Mouse (Mus musculus) hindbrain, postnatal 0 days (tissue): Measurements from ENCODE around the gene Izumo4. TPM values are rescaled to one million over a fixed set of nuclear protein-coding genes. Genes with fewer than 3 reads are reported as not detected.
A peak's percentile ranks its signal among the peaks of the same experiment; 100 is the strongest.

ENCODE experiments used
- ATAC-seq: fragments of 200-750 bp; cut with Nextera tagmentation; 2 replicates; pipeline ENCODE4 v1.8.0; 2017; ENCODE audit warnings: mild to moderate bottlenecking, moderate TSS enrichment, moderate library complexity
- DNase-seq: peaks from one replicate; pipeline ENCODE4 v3.0.0-alpha.2; 2015; ENCODE audit warnings: low spot score
- H3K27ac ChIP-seq: fragments of 300-500 bp; sonication (generic); 2 replicates; pipeline ENCODE4 v1.5.1; 2014; ENCODE audit warnings: mild to moderate bottlenecking
- H3K27me3 ChIP-seq: fragments of 300-500 bp; sonication (generic); 2 replicates; pipeline ENCODE4 v1.6.1; 2014; ENCODE audit warnings: low read length, mixed read lengths; ENCODE audit not compliant: insufficient read depth
- H3K36me3 ChIP-seq: fragments of 300-500 bp; sonication (generic); 2 replicates; pipeline ENCODE4 v1.6.1; 2014; ENCODE audit warnings: low read length, mixed read lengths; ENCODE audit not compliant: insufficient read depth
- H3K4me1 ChIP-seq: fragments of 300-500 bp; sonication (generic); 2 replicates; pipeline ENCODE4 v1.6.1; 2014; ENCODE audit warnings: antibody characterized with exemption, low read length, mixed read lengths; ENCODE audit not compliant: insufficient read depth
- H3K4me2 ChIP-seq: fragments of 300-500 bp; sonication (generic); 2 replicates; pipeline ENCODE4 v1.6.1; 2014; ENCODE audit warnings: low read depth, mild to moderate bottlenecking, low read length, moderate library complexity, mixed read lengths
- H3K4me3 ChIP-seq: fragments of 300-500 bp; sonication (generic); 2 replicates; pipeline ENCODE4 v1.5.1; 2014; ENCODE audit warnings: low read length
- H3K9ac ChIP-seq: fragments of 300-500 bp; sonication (generic); replicated peaks from 2 replicates; pipeline ENCODE4 v1.6.1; 2014; ENCODE audit warnings: mild to moderate bottlenecking, low read length, moderate library complexity, mixed read lengths
- H3K9me3 ChIP-seq: fragments of 300-500 bp; sonication (generic); 2 replicates; pipeline ENCODE4 v1.6.1; 2016; ENCODE audit warnings: low read length, mixed read lengths
- CTCF ChIP-seq: IDR thresholded peaks from 2 replicates; pipeline ENCODE4 v1.5.1; 2016; ENCODE audit warnings: antibody characterized with exemption, control low read depth, low read depth
- WGBS: fragments of 180-500 bp; shearing (Covaris S2); extraction: QIAGEN DNeasy Blood & Tissue Kit; methylation state at CpG from one replicate; pipeline ENCODE4 v1.1.7; 2014; 5-methylcytosine and 5-hydroxymethylcytosine counted together
- polyA plus RNA-seq: library from polyadenylated mRNA; unstranded; fragments of >200 nt; fragmentation: Nextera tagmentation; extraction: Ambion mirVana; gene quantifications from 2 replicates; pipeline ENCODE4 v1.2.1, GENCODE M21; 2015
- total RNA-seq: library from RNA; depleted of rRNA; stranded (reverse); fragments of >200 nt; gene quantifications from 2 replicates; pipeline ENCODE4 v1.2.3, GENCODE M21; 2014

Izumo4 gene
- total and polyA plus RNA-seq, 2 experiments from 2014 or later, result 31.1 to 46.7 TPM

GRCm38 (mm10) chr10:80705033-80705432 lies 3.0 kb downstream of the Izumo4 start:
- no peak overlapping the region for H3K9ac ChIP-seq
- H3K9me3 ChIP-seq, result no peaks in the 10 kb centered on the region
- H3K27me3 ChIP-seq, result no peaks in the 10 kb centered on the region
- ATAC-seq (no peak), DNase-seq (no peak)
- WGBS, result 67% methylated on average over 3 of the region's 3 CpGs
- peaks cover 15% of the 10 kb centered on the region; the same call in 1 of the 2 replicates for H3K4me1 ChIP-seq
- no peak for TF ChIP-seq CTCF
- peaks cover 36% of the 10 kb centered on the region for H3K36me3 ChIP-seq
- no peak overlapping the region for H3K4me3 ChIP-seq
- no peak overlapping the region for H3K27ac ChIP-seq
- H3K4me2 ChIP-seq, result no peak overlapping the region

GRCm38 (mm10) chr10:80705479-80705878 lies 3.5 kb downstream of the Izumo4 start:
- H3K4me1 ChIP-seq, result peaks cover 13% of the 10 kb centered on the region; the same call in 1 of the 2 replicates
- no peaks in the 10 kb centered on the region for H3K27me3 ChIP-seq
- H3K4me3 ChIP-seq, result no peak overlapping the region
- H3K9ac ChIP-seq, result no peak overlapping the region
- no peaks in the 10 kb centered on the region for H3K9me3 ChIP-seq
- H3K27ac ChIP-seq, result no peak overlapping the region
- 83% methylated on average over 3 of the region's 3 CpGs for WGBS
- DNase-seq, result no peak
- H3K36me3 ChIP-seq, result peaks cover 41% of the 10 kb centered on the region
- TF ChIP-seq CTCF, result no peak
- ATAC-seq, result no peak
- no peak overlapping the region for H3K4me2 ChIP-seq

- H3K9ac ChIP-seq, result no peak overlapping the region
- H3K4me1 ChIP-seq, result no peaks in the 10 kb centered on the region
- H3K4me2 ChIP-seq, result no peak overlapping the region
- no peaks in the 10 kb centered on the region for H3K27me3 ChIP-seq
- H3K27ac ChIP-seq, result no peak overlapping the region
- no peaks in the 10 kb centered on the region for H3K9me3 ChIP-seq
- no peak for TF ChIP-seq CTCF
- ATAC-seq, result no peak
- peaks cover 92% of the 10 kb centered on the region for H3K36me3 ChIP-seq
- no peak for DNase-seq
- 88% methylated on average over 3 of the region's 3 CpGs for WGBS
- H3K4me3 ChIP-seq, result no peak overlapping the region
These were observed 8.8 kb downstream of the Izumo4 start for GRCm38 (mm10) chr10:80710834-80711233.

GRCm38 (mm10) chr10:80717281-80717680 lies 15.3 kb downstream of the Izumo4 start:
- H3K27me3 ChIP-seq, result no peaks in the 10 kb centered on the region
- DNase-seq (no peak), ATAC-seq (no peak)
- H3K36me3 ChIP-seq, result peaks cover 94% of the 10 kb centered on the region
- no peak overlapping the region for H3K4me3 ChIP-seq
- H3K9me3 ChIP-seq, result no peaks in the 10 kb centered on the region
- no peak overlapping the region for H3K27ac ChIP-seq
- H3K4me2 ChIP-seq, result no peak overlapping the region
- TF ChIP-seq CTCF, result no peak
- 90% methylated on average over 1 of the region's 1 CpGs for WGBS
- H3K4me1 ChIP-seq, result no peaks in the 10 kb centered on the region
- H3K9ac ChIP-seq, result no peak overlapping the region

GRCm38 (mm10) chr10:80727369-80728127 lies 25.6 kb downstream of the Izumo4 start:
- WGBS, result 76% methylated on average over 5 of the region's 5 CpGs
- H3K9ac ChIP-seq, result no peak overlapping the region
- peaks cover 86% of the 10 kb centered on the region for H3K36me3 ChIP-seq
- no peak overlapping the region for H3K4me2 ChIP-seq
- H3K4me1 ChIP-seq, result no peaks in the 10 kb centered on the region
- DNase-seq (no peak), ATAC-seq (no peak)
- H3K27ac ChIP-seq, result no peak overlapping the region
- no peak for TF ChIP-seq CTCF
- no peaks in the 10 kb centered on the region for H3K9me3 ChIP-seq
- H3K4me3 ChIP-seq, result no peak overlapping the region
- H3K27me3 ChIP-seq, result no peaks in the 10 kb centered on the region

- no peak for ATAC-seq
- Histone ChIP-seq H3K4me2 (no peak overlapping the region), H3K4me3 (no peak overlapping the region), H3K27ac (no peak overlapping the region), H3K9ac (no peak overlapping the region), H3K27me3 (no peaks in the 10 kb centered on the region), H3K4me1 (no peaks in the 10 kb centered on the region), H3K9me3 (no peaks in the 10 kb centered on the region), H3K36me3 (peaks cover 44% of the 10 kb centered on the region)
- 85% methylated on average over 6 of the region's 6 CpGs for WGBS
- TF ChIP-seq CTCF, result no peak
- DNase-seq, result no peak
These were observed 30.7 kb downstream of the Izumo4 start for GRCm38 (mm10) chr10:80732611-80733101.

- peak overlapping the region; percentile 32 for H3K27ac ChIP-seq
- no peak overlapping the region for H3K9ac ChIP-seq
- no peak overlapping the region for H3K4me2 ChIP-seq
- DNase-seq (peak; percentile 35), ATAC-seq (no peak; the same call in 1 of the 2 replicates)
- no peaks in the 10 kb centered on the region for H3K9me3 ChIP-seq
- H3K27me3 ChIP-seq, result no peaks in the 10 kb centered on the region
- H3K36me3 ChIP-seq, result peaks cover 8% of the 10 kb centered on the region
- TF ChIP-seq CTCF, result no peak
- WGBS, result 47% methylated on average over 5 of the region's 5 CpGs
- no peak overlapping the region for H3K4me3 ChIP-seq
- peaks cover 15% of the 10 kb centered on the region for H3K4me1 ChIP-seq
These were observed 34.7 kb downstream of the Izumo4 start for GRCm38 (mm10) chr10:80736731-80737130.
